Mouse (Mus musculus) MEL (cell line): ENCODE measurements around the gene Grsf1.

Experiments used
- CTCF ChIP-seq, 3 experiments: IDR thresholded peaks in 2 of 3; conservative IDR thresholded peaks in 1 of 3; 2 replicates each; pipeline ENCODE4 v1.5.1; 2011 to 2012; ENCODE audit warnings: low read length in 3 of 3, low read depth in 2 of 3, mild to moderate bottlenecking in 2 of 3, improper control_type of control experiment in 1 of 3, inconsistent platforms in 1 of 3, mixed read lengths in 1 of 3, moderate library complexity in 1 of 3; ENCODE audit not compliant: control insufficient read depth in 1 of 3, insufficient read depth in 1 of 3, poor library complexity in 1 of 3, severe bottlenecking in 1 of 3
- EP300 ChIP-seq, 2 experiments: IDR thresholded peaks; 2 replicates each; pipeline ENCODE4 v1.6.1; 2011; ENCODE audit warnings: improper control_type of control experiment in 2 of 2, low read length in 2 of 2, low read depth in 1 of 2, mild to moderate bottlenecking in 1 of 2
- JUND ChIP-seq: IDR thresholded peaks from 2 replicates; pipeline ENCODE4 v1.6.1; 2011; ENCODE audit warnings: low read depth, mild to moderate bottlenecking, improper control_type of control experiment, low read length
- UBTF ChIP-seq: IDR thresholded peaks from 2 replicates; pipeline ENCODE4 v1.6.1; 2012; ENCODE audit warnings: low read depth, mild to moderate bottlenecking, inconsistent platforms, low read length, improper control_type of control experiment, moderate library complexity, borderline replicate concordance; ENCODE audit not compliant: insufficient read depth
- ZMIZ1 ChIP-seq: IDR thresholded peaks from 2 replicates; pipeline ENCODE4 v1.6.1; 2012; ENCODE audit warnings: low read depth, mild to moderate bottlenecking, inconsistent platforms, low read length, improper control_type of control experiment, moderate library complexity
- ZNF384 ChIP-seq: IDR thresholded peaks from 2 replicates; pipeline ENCODE4 v1.6.1; 2012; ENCODE audit warnings: low read depth, mild to moderate bottlenecking, inconsistent platforms, low read length, improper control_type of control experiment

DNA sequence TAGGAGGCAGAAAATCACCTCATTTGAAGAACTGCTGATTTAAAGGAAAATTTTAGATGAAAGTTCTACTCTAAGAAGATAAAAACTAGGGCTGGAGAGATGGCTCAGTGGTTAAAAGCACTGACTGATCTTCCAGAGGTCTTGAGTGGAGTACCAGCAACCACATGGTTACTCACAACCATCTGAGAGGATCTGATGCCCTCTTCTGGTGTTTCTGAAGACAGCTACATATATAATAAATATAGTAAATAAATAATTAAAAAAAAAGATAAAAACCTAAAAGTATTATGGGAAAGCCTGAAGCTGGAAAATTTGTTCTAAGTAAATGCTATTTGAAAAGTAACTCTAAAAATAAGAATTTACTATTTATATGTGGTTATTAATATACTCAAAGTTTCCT, 17.1 kb upstream of the Grsf1 start:
- no peak for TF ChIP-seq JUND
- TF ChIP-seq ZMIZ1 = no peak
- no peak for TF ChIP-seq ZNF384
- no peak for TF ChIP-seq UBTF
- TF ChIP-seq EP300 (IDR thresholded peaks at IDR 0.05; ENCODE audit: low read depth in 1 of 2, low read length in 2 of 2) = no peak
- peak in 1 of 3 experiments; percentile 25; a peak in 1 of 6 replicates for TF ChIP-seq CTCF (IDR thresholded peaks at IDR 0.05 in 2 of 3, conservative IDR thresholded peaks at IDR 0.05 in 1 of 3; ENCODE audit: control insufficient read depth in 1 of 3, insufficient read depth in 1 of 3, low read depth in 2 of 3, low read length in 3 of 3, poor library complexity in 1 of 3, severe bottlenecking in 1 of 3)
